Mouse (Mus musculus) forebrain, postnatal 0 days (tissue): ENCODE results near the gene Fbxw11. TPM values are rescaled to one million over a fixed set of nuclear protein-coding genes. Genes with fewer than 3 reads are reported as not detected.

Experiments
- ATAC-seq: fragments of 200-750 bp; cut with Nextera tagmentation; 2 replicates; pipeline ENCODE4 v1.8.0; 2017; ENCODE audit warnings: mild to moderate bottlenecking, moderate library complexity
- DNase-seq: peaks from one replicate; pipeline ENCODE4 v3.0.0-alpha.2; 2015
- H3K27ac ChIP-seq: fragments of 300-500 bp; sonication (generic); 2 replicates; pipeline ENCODE4 v1.5.1; 2014; ENCODE audit warnings: low read depth, mild to moderate bottlenecking, antibody characterized with exemption, low read length, moderate library complexity, mixed read lengths
- H3K27me3 ChIP-seq: fragments of 300-500 bp; sonication (generic); 2 replicates; pipeline ENCODE4 v1.6.1; 2014; ENCODE audit warnings: mild to moderate bottlenecking, low read length, mixed read lengths; ENCODE audit not compliant: insufficient read depth
- H3K36me3 ChIP-seq: fragments of 300-500 bp; sonication (generic); 2 replicates; pipeline ENCODE4 v1.6.1; 2014; ENCODE audit warnings: mild to moderate bottlenecking, moderate library complexity; ENCODE audit not compliant: insufficient read depth
- H3K4me1 ChIP-seq: fragments of 300-500 bp; sonication (generic); 2 replicates; pipeline ENCODE4 v1.6.1; 2014; ENCODE audit warnings: antibody characterized with exemption; ENCODE audit not compliant: insufficient read depth
- H3K4me2 ChIP-seq: fragments of 300-500 bp; sonication (generic); 2 replicates; pipeline ENCODE4 v1.6.1; 2014; ENCODE audit warnings: low read depth, mild to moderate bottlenecking, moderate library complexity
- H3K4me3 ChIP-seq: fragments of 300-500 bp; sonication (generic); 2 replicates; pipeline ENCODE4 v1.5.1; 2014; ENCODE audit warnings: low read depth, low read length, mixed read lengths
- H3K9ac ChIP-seq: fragments of 300-500 bp; sonication (generic); 2 replicates; pipeline ENCODE4 v1.6.1; 2014; ENCODE audit warnings: mild to moderate bottlenecking
- H3K9me3 ChIP-seq: fragments of 300-500 bp; sonication (generic); 2 replicates; pipeline ENCODE4 v1.6.1; 2016; ENCODE audit warnings: low read length
- CTCF ChIP-seq: sonication (generic); IDR thresholded peaks from 2 replicates; pipeline ENCODE4 v1.5.1; 2016; ENCODE audit warnings: antibody characterized with exemption, control low read depth, low read depth
- WGBS: fragments of 180-500 bp; shearing (Covaris S2); extraction: QIAGEN DNeasy Blood & Tissue Kit; methylation state at CpG from one replicate; pipeline ENCODE4 v1.1.7; 2014; 5-methylcytosine and 5-hydroxymethylcytosine counted together
- polyA plus RNA-seq: library from polyadenylated mRNA; unstranded; fragments of >200 nt; fragmentation: Nextera tagmentation; extraction: Ambion mirVana; gene quantifications from 2 replicates; pipeline ENCODE4 v1.2.1, GENCODE M21; 2015
- total RNA-seq: library from RNA; depleted of rRNA; stranded (reverse); fragments of >200 nt; gene quantifications from 2 replicates; pipeline ENCODE4 v1.2.3, GENCODE M21; 2014

Fbxw11 gene
- total and polyA plus RNA-seq, 2 experiments from 2014 or later: 110 to 161 TPM

DNA sequence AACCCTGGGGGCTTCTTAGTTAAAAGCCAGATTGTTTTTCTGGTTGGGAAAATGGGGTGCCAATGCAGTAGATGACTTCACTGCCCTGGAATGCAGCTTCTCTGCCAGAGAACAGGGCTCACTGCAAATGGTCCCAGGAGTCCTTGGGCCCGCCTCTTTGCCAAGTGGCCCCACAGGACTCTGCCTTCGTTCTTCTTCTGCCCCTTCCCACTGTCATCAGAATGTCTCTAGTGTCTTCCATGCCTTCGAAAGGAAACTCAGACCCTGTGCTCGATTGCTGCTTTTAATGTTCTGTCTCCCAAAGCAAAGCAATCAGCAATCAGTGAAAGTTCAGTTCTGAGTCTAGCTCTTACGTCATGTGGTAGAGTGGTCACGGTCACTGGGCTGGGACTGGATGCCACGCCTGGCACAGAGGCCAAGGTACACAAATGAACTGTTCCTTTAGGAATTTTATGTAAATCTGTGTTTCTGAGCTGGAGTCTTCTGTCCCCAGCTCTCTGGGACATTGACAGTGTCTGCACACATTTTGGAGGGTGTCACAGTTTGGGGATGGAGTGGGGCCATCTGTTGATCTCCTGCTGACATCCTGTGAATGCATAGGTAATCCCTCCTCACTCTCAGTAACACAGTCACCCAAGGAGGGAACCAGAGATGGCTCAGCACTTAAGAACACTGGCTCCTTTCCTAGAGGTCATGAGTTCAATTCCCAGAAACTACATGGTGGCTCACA, 37.2 kb upstream of the Fbxw11 start:
- WGBS: 35% methylated on average over 7 of the region's 7 CpGs
- Histone ChIP-seq H3K4me3 (no peak overlapping the region), H3K9ac (no peak overlapping the region), H3K4me1 (no peaks in the 10 kb centered on the region), H3K36me3 (no peaks in the 10 kb centered on the region), H3K4me2 (no peak overlapping the region), H3K9me3 (no peaks in the 10 kb centered on the region), H3K27me3 (no peaks in the 10 kb centered on the region), H3K27ac (no peak overlapping the region)
- TF ChIP-seq CTCF: no peak
- ATAC-seq (peak; percentile 38; the same call in 1 of the 2 replicates), DNase-seq (peak; percentile 33)

DNA sequence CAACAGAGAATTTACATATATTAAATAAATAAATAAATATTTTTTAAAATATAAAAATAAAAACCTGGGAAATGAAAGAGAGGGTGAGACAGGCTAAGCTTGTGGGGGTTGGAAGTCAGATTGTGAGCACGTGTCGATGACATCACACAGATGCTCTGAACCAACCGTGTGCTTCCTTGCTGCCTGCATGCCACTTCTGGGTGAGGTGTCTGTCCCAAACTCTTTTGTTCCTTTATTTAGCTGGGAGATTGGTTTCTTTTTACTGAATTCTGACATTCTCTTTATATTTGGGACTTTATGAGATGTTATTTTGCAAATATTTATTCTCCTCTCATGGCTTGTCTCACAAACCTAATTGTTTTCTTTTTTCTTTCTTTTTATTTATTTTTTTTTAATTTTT, 36.6 kb upstream of the Fbxw11 start:
- 77% methylated on average over 3 of the region's 3 CpGs for WGBS
- ATAC-seq (no peak), DNase-seq (no peak)
- Histone ChIP-seq H3K36me3 (no peaks in the 10 kb centered on the region), H3K27ac (no peak overlapping the region), H3K9ac (no peak overlapping the region), H3K4me3 (no peak overlapping the region), H3K4me2 (no peak overlapping the region), H3K9me3 (no peaks in the 10 kb centered on the region), H3K27me3 (no peaks in the 10 kb centered on the region), H3K4me1 (no peaks in the 10 kb centered on the region)
- TF ChIP-seq CTCF: no peak

DNA sequence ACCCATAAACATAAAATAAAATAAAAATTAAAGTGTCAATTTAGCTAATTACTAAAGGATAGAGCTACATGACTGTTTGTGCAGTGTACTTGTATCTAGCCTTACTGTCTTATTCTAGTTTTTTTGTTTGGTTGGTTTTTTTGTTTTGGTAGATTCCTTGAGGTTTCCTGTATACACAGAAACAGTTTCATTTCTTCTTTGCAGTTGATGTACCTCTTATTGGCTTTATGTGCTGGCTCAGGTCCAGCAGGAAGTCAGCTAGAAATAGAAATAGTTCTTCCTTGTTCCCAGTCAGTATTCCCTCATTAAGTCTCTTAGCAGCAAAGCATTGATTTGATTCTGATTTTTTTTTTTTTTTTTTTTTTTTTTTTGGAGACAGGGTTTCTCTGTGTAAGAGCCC, 35.2 kb upstream of the Fbxw11 start:
- no peak for DNase-seq
- Histone ChIP-seq H3K27ac (no peak overlapping the region), H3K9ac (no peak overlapping the region), H3K4me2 (no peak overlapping the region), H3K9me3 (no peaks in the 10 kb centered on the region), H3K27me3 (no peaks in the 10 kb centered on the region), H3K4me3 (no peak overlapping the region), H3K4me1 (no peaks in the 10 kb centered on the region), H3K36me3 (no peaks in the 10 kb centered on the region)
- TF ChIP-seq CTCF: no peak
- no peak for ATAC-seq

DNA sequence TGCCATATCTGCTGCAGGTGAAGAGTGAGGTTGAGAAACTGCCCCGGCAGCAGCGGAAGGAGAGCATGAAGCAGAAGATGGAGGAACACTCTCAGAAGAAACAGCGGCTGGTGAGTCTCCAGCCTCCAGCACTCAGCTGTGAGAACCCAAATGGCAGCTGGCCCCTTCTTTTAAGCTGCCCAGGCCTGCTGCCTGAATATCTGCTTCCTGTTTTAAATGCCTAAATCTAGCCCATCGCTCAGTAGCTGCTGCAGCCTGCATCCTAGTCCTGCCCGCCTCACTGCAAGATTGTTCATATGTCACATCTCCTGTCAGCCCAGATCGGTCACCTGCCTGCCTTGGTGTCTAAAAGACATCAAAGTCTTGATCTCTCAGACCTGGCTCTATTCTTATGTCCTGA, 31.9 kb upstream of the Fbxw11 start:
- WGBS: 91% methylated on average over 6 of the region's 6 CpGs

DNA sequence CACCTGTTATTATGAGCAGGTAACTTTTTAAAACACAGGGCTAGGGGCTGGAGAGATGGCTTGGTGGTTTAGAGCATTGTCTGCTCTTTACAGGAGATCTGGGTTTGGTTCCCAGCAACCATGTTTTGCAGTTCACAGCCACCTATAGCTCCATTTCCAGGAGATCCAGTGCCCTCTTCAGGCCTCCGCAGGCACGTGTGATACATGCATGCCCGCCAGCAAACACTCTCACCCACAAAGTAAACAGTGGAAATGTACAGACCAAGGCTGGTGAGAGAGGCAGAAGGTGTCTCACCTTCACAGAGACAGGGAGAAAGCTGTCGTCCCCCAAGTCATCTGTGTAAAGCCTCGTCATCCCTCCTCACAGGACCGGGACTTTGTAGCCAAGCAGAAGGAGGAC, 30.2 kb upstream of the Fbxw11 start:
- DNase-seq: no peak
- 84% methylated on average over 6 of the region's 6 CpGs for WGBS
- no peak overlapping the region for H3K4me2 ChIP-seq

More for the DNA sequence above, 31.9 kb upstream of the Fbxw11 start:
- H3K9me3 ChIP-seq: no peaks in the 10 kb centered on the region
- no peak overlapping the region for H3K4me3 ChIP-seq
- TF ChIP-seq CTCF: no peak
- no peaks in the 10 kb centered on the region for H3K4me1 ChIP-seq
- no peaks in the 10 kb centered on the region for H3K27me3 ChIP-seq
- peaks cover 5% of the 10 kb centered on the region; the same call in 1 of the 2 replicates for H3K36me3 ChIP-seq
- H3K4me2 ChIP-seq: no peak overlapping the region
- no peak overlapping the region for H3K27ac ChIP-seq
- ATAC-seq (no peak), DNase-seq (no peak)
- H3K9ac ChIP-seq: no peak overlapping the region

DNA sequence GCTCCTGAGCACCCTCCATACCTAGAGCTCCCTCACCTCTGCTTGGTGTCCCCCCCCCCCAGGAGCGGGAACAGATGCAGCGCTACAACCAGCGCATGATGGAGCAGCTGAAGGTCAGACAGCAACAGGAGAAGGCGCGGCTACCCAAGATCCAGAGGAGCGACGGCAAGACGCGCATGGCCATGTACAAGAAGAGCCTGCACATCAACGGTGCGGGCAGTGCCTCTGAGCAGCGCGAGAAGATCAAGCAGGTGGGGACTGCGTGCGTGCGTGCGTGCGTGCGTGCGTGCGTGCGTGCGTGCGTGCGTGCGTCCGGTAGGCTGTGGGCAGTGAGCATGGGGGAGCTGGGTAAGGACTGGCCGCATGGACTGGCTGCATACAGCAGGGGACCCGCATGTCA, 28.1 kb upstream of the Fbxw11 start:
- ATAC-seq (no peak), DNase-seq (no peak)
- H3K4me1 ChIP-seq: no peaks in the 10 kb centered on the region
- no peak for TF ChIP-seq CTCF
- no peaks in the 10 kb centered on the region for H3K27me3 ChIP-seq
- H3K9me3 ChIP-seq: no peaks in the 10 kb centered on the region
- no peak overlapping the region for H3K4me2 ChIP-seq
- no peak overlapping the region for H3K9ac ChIP-seq
- WGBS: 96% methylated on average over 29 of the region's 29 CpGs
- no peak overlapping the region for H3K27ac ChIP-seq
- H3K36me3 ChIP-seq: peaks cover 5% of the 10 kb centered on the region; the same call in 1 of the 2 replicates
- no peak overlapping the region for H3K4me3 ChIP-seq

More for the DNA sequence above, 30.2 kb upstream of the Fbxw11 start:
- ATAC-seq: no peak
- no peak for TF ChIP-seq CTCF
- no peak overlapping the region for H3K9ac ChIP-seq
- no peaks in the 10 kb centered on the region for H3K9me3 ChIP-seq
- no peak overlapping the region for H3K4me3 ChIP-seq
- H3K36me3 ChIP-seq: peaks cover 5% of the 10 kb centered on the region; the same call in 1 of the 2 replicates
- no peaks in the 10 kb centered on the region for H3K4me1 ChIP-seq
- H3K27me3 ChIP-seq: no peaks in the 10 kb centered on the region
- no peak overlapping the region for H3K27ac ChIP-seq

DNA sequence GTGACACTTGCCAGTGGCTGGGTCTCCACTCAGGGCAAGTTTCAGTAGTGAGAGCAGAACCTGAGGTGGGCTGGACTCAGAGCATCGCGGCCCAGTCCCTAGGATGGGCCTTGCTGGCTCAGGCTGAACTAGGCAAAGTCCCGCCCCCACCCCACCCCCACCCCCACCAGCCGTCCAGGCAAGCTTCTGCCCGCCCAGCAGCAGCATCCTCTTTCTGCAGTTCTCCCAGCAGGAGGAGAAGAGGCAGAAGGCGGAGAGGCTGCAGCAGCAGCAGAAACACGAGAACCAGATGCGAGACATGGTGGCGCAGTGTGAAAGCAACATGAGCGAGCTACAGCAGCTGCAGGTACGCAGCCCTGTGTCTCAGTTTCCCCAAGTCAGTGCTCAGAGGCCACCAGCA, 27.0 kb upstream of the Fbxw11 start:
- no peak overlapping the region for H3K4me3 ChIP-seq
- H3K4me2 ChIP-seq: no peak overlapping the region
- no peak for DNase-seq

More for the DNA sequence above, 27.0 kb upstream of the Fbxw11 start:
- no peak overlapping the region for H3K9ac ChIP-seq
- H3K36me3 ChIP-seq: peaks cover 5% of the 10 kb centered on the region; the same call in 1 of the 2 replicates
- H3K4me1 ChIP-seq: no peaks in the 10 kb centered on the region
- no peaks in the 10 kb centered on the region for H3K9me3 ChIP-seq
- no peak for TF ChIP-seq CTCF
- H3K27ac ChIP-seq: no peak overlapping the region
- H3K27me3 ChIP-seq: no peaks in the 10 kb centered on the region
- 34% methylated on average over 11 of the region's 11 CpGs for WGBS
- ATAC-seq: no peak
